Mouse (Mus musculus) thymus, adult 2 months (tissue): ENCODE measurements around the gene Pkp1. TPM values are rescaled to one million over a fixed set of nuclear protein-coding genes. Genes with fewer than 3 reads are reported as not detected.

Source experiments
- DNase-seq: peaks from one replicate; pipeline ENCODE4 v3.0.0; 2021
- H3K27ac ChIP-seq: fragments of 200-500 bp; 2 replicates; pipeline ENCODE4 v1.5.1; 2012; ENCODE audit warnings: low read length, control low read depth; ENCODE audit not compliant: control insufficient read depth, insufficient read depth
- H3K27me3 ChIP-seq: fragments of 200-500 bp; 2 replicates; pipeline ENCODE4 v1.6.1; 2012; ENCODE audit warnings: mild to moderate bottlenecking, low read length, moderate library complexity, mixed read lengths; ENCODE audit not compliant: control insufficient read depth, insufficient read depth
- H3K36me3 ChIP-seq: fragments of 200-500 bp; 2 replicates; pipeline ENCODE4 v1.6.1; 2012; ENCODE audit warnings: mild to moderate bottlenecking, low read length, moderate library complexity; ENCODE audit not compliant: control insufficient read depth, insufficient read depth
- H3K4me1 ChIP-seq: fragments of 200-500 bp; replicated peaks from 2 replicates; pipeline ENCODE4 v1.6.1; 2012; ENCODE audit warnings: low read length; ENCODE audit not compliant: control insufficient read depth, insufficient read depth
- H3K4me3 ChIP-seq: fragments of 200-500 bp; 2 replicates; pipeline ENCODE4 v1.5.1; 2012; ENCODE audit warnings: mild to moderate bottlenecking, low read length, control low read depth, moderate library complexity; ENCODE audit not compliant: control insufficient read depth, insufficient read depth
- CTCF ChIP-seq: fragments of 200-500 bp; IDR thresholded peaks from 2 replicates; pipeline ENCODE4 v1.5.1; 2012; ENCODE audit warnings: mild to moderate bottlenecking, control low read depth, low read length, moderate library complexity, borderline replicate concordance; ENCODE audit not compliant: control insufficient read depth, poor library complexity, insufficient read depth; ENCODE audit errors: extremely low read depth
- POLR2A ChIP-seq: fragments of 200-500 bp; IDR thresholded peaks from 2 replicates; pipeline ENCODE4 v1.6.1; 2012; ENCODE audit warnings: mild to moderate bottlenecking, low read length, control low read depth, moderate library complexity; ENCODE audit not compliant: control insufficient read depth, poor library complexity, insufficient read depth; ENCODE audit errors: extremely low read depth
- WGBS: fragments of 180-500 bp; shearing (Covaris S2); methylation state at CpG from one replicate; pipeline ENCODE4 v1.1.7; 2018; 5-methylcytosine and 5-hydroxymethylcytosine counted together
- polyA plus RNA-seq: library from polyadenylated mRNA; depleted of rRNA; stranded (reverse); fragments of >200 nt; gene quantifications from 2 replicates; pipeline ENCODE4 v1.2.3, GENCODE M21; 2012

Pkp1 gene
- polyA plus RNA-seq, 1 experiment, result 30.1 TPM

DNA sequence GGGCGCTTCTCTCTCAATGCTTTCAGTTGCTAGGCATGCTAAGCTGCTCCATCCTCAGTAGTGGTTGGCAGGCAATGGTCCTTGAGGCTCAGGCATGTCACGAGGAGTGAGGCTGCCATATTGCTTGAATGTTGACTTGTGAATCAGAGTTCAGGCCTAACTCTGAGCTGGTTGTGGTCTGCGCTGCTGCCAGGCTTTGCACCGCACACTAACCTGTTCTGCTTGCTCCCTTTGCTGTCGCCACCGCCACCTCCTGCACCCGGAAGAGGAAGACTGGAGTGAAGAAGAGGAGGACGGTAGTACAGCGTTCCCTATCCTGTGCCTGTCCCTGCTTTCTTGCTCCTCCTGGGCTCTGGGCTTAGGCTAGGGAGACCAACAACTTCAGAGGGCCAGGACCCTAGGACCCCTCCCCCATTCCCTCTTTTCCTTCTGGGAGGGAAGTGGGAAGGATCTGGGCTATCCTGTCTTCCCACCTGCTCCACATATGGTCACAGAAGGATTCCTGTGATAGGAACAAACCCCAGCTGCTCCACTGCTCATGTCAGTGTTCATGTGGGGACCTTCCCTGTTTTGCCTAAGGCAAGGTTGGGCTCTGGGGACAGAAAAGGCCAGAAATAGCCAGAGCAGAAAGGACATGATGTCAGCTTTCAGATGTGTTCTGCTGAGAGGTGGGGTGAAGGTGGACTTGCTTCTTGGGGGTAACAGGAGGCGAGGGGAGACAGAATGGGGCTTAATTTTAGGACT is 75.3 kb downstream of the Pkp1 start:
- H3K4me1 ChIP-seq, result no peaks in the 10 kb centered on the region
- H3K4me3 ChIP-seq, result no peak overlapping the region
- H3K27ac ChIP-seq, result no peak overlapping the region
- DNase-seq, result no peak
- 95% methylated on average over 10 of the region's 10 CpGs for WGBS
- H3K27me3 ChIP-seq, result no peaks in the 10 kb centered on the region
- no peak for TF ChIP-seq POLR2A
- TF ChIP-seq CTCF, result no peak
- no peaks in the 10 kb centered on the region for H3K36me3 ChIP-seq

DNA sequence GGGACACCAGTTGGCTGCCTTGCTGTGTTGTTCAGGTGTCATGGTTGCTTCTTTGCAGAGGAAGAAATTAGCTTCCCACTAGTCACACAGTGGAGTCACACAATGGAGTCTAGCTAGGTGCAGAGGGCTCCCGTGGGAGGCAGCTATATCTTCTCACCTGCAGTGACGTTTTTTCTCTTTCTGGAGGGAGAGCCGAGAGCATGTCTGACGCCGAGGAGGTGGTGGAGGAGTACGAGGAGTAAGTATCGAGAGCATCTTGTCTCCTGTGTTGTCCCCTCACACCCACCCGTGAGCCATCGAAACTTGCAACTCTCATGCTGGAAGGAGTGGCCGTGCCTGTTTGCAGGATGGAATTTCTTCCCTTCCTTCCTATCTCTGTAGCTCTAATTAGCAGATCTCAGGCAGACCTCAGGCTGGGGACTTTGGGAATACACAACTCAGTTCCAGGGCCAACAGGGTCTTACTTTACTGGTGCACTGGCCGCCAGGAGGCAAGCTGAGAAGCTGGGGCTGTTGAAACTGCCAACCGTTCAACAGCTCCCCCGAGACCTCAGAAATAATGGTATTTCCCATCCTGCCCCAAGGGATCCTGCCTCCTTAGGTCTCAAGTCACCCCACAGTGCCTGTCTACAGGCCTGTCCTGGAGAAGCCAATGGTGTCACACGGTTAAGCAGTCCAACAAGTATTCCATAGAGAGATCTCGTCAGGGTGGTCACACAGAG is 78.2 kb downstream of the Pkp1 start:
- H3K4me3 ChIP-seq, result no peak overlapping the region
- TF ChIP-seq CTCF, result no peak
- H3K4me1 ChIP-seq, result no peaks in the 10 kb centered on the region
- H3K27me3 ChIP-seq, result no peaks in the 10 kb centered on the region
- H3K27ac ChIP-seq, result no peak overlapping the region
- 91% methylated on average over 15 of the region's 15 CpGs for WGBS
- no peak for DNase-seq
- H3K36me3 ChIP-seq, result no peaks in the 10 kb centered on the region

DNA sequence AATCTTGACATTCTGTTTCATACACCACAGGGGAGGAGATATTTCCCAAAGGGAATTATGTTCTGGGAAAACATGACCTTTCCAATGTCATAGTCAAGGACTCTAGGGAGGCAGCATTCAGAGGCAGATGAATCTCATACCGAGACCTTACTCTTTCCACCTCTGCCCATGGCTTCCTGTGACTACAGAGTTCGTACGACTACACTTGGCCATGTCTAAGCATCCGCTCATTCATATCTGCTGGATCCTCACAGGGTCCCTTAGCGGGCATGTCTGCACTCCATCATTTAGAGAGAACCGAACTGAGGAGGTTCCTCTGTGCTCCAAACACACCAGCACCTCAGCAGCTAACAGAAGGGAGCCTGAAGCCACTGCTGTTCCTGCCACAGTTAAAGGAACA is 79.9 kb downstream of the Pkp1 start:
- Histone ChIP-seq H3K4me1 (peaks cover 3% of the 10 kb centered on the region), H3K27ac (no peak overlapping the region), H3K4me3 (no peak overlapping the region), H3K36me3 (no peaks in the 10 kb centered on the region), H3K27me3 (no peaks in the 10 kb centered on the region)
- DNase-seq, result no peak
- WGBS, result 90% methylated on average over 6 of the region's 6 CpGs
- TF ChIP-seq POLR2A (no peak), CTCF (no peak)

DNA sequence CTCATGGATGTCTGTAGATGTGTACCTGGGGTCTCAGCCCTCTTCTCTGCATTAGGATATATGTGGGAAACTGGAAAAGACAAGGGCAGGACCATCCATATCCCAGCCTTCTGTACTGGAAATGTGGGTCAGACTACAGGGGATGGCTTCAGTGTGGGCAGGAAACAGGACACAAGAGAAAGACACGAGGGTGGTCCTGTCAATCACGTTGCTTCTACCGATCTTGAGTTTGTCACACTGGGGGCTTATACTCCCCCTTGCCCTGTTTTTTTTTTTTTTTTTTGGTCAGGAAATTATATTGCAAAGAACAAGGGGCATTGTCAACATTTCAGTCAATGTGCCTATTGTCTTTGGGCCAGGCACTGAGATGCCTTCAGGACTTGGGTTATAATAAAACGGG is 80.4 kb downstream of the Pkp1 start:
- Histone ChIP-seq H3K36me3 (no peaks in the 10 kb centered on the region), H3K27ac (no peak overlapping the region), H3K27me3 (no peaks in the 10 kb centered on the region), H3K4me1 (peaks cover 8% of the 10 kb centered on the region), H3K4me3 (no peak overlapping the region)
- 65% methylated on average over 4 of the region's 4 CpGs for WGBS
- TF ChIP-seq POLR2A (no peak), CTCF (no peak)
- no peak for DNase-seq

DNA sequence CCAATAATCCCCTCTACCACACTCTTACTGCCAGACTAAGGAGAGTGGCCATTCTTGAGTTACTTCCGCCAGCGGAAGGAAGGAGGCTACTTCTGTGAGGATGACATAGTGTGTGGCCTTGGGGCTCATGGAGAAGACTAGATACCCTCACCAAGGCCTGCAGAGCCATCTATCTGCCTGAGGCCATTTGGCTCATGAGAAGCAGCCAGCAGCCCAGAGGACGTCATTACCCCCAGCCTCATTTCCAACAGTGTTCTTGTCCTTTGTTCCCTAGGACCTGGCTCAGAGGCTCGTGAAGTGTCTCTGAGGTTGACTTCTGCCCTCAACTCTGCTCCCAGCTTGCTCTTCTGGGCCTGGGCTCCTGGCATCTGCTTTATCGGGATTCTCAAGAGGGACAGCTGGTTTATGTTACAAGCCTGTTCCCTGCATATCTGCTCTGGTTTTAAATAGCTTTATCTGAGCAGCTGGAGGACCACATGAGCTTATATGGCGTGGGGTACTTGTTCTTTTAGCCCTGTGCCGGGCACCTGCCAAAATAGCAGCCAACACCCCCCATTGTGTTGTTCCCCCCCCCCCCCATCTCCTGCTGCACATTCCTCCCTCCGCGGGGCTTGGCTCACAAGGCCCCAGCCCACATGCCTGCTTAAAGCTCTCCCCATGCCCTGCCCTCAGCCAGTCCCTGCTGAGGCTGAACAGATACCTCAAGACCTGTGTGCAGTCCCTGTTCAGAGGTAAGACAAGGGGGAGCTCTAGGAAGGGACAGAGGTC is 83.1 kb downstream of the Pkp1 start, which contains the start of gene Tnnt2:
Gene Tnnt2 (plus strand): TSS at position 639 of the 768 bp plus-strand sequence.
- 84% methylated on average over 9 of the region's 9 CpGs for WGBS
- Histone ChIP-seq H3K4me3 (no peak within 1 kb of the TSS), H3K27me3 (no peaks in the 10 kb centered on the region), H3K4me1 (peaks cover 10% of the 10 kb centered on the region), H3K27ac (no peak within 1 kb of the TSS), H3K36me3 (no peaks in the 10 kb centered on the region)
- DNase-seq, result no peak
- no peak for TF ChIP-seq POLR2A
- TF ChIP-seq CTCF, result no peak

DNA sequence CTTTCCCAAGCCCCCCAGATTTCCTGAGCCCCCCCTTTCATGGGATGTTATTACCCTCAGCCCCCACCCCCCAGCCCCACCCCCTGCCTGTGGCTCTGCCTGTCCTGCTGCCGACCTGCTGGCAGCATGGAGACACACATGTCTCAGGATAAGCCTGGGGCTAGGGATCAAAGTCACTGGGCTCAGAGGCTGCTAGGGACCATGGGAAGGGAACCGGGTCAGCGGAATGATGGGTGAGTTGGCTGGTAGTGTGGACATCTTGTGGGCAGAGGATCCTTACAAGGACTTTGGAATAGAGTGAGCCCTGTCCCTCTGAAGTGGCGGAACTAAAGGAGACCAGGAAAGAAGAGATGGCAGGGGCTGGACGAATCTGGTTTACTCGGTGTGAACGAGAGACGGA is 84.0 kb downstream of the Pkp1 start:
- TF ChIP-seq CTCF, result no peak
- no peak for TF ChIP-seq POLR2A

More for the DNA sequence above, 84.0 kb downstream of the Pkp1 start:
- no peak for DNase-seq
- no peak overlapping the region for H3K4me3 ChIP-seq
- peaks cover 10% of the 10 kb centered on the region for H3K4me1 ChIP-seq
- H3K36me3 ChIP-seq, result no peaks in the 10 kb centered on the region
- WGBS, result 92% methylated on average over 8 of the region's 8 CpGs
- H3K27ac ChIP-seq, result no peak overlapping the region
- H3K27me3 ChIP-seq, result no peaks in the 10 kb centered on the region
